Mouse (Mus musculus) forebrain, embryonic 10.5 days (tissue): Measurements from ENCODE around the gene Scgb1b10. TPM values are rescaled to one million over a fixed set of nuclear protein-coding genes. Genes with fewer than 3 reads are reported as not detected.
"Not testable (repeated sequence)": the region's sequence is repeated elsewhere in the genome, so short reads cannot be mapped to it uniquely, and the experiment has no call there.

ENCODE experiments used
- DNase-seq: peaks from one replicate; pipeline ENCODE4 v3.0.0-alpha.2; 2017; ENCODE audit warnings: low spot score; ENCODE audit errors: extremely low spot score
- H3K27ac ChIP-seq: fragments of 300-500 bp; sonication (generic); 2 replicates; pipeline ENCODE4 v1.5.1; 2016; ENCODE audit warnings: mild to moderate bottlenecking
- H3K27me3 ChIP-seq: fragments of 300-500 bp; sonication (generic); 2 replicates; pipeline ENCODE4 v1.6.1; 2016; ENCODE audit warnings: mild to moderate bottlenecking; ENCODE audit not compliant: poor library complexity, severe bottlenecking
- H3K36me3 ChIP-seq: fragments of 300-500 bp; sonication (generic); replicated peaks from 2 replicates; pipeline ENCODE4 v1.6.1; 2016; ENCODE audit warnings: mild to moderate bottlenecking, moderate library complexity
- H3K4me1 ChIP-seq: fragments of 300-500 bp; sonication (generic); 2 replicates; pipeline ENCODE4 v1.6.1; 2016
- H3K4me3 ChIP-seq: fragments of 300-500 bp; sonication (generic); 2 replicates; pipeline ENCODE4 v1.5.1; 2016; ENCODE audit warnings: mild to moderate bottlenecking, moderate library complexity
- H3K9me3 ChIP-seq: fragments of 300-500 bp; sonication (generic); 2 replicates; pipeline ENCODE4 v1.6.1; 2016; ENCODE audit warnings: mild to moderate bottlenecking, moderate library complexity
- polyA plus RNA-seq: library from polyadenylated mRNA; unstranded; fragments of >200 nt; fragmentation: Nextera tagmentation; extraction: Ambion mirVana; gene quantifications from 2 replicates; pipeline ENCODE4 v1.2.1, GENCODE M21; 2016

The Scgb1b10 gene
- polyA plus RNA-seq = not detected in 2 replicates

DNA sequence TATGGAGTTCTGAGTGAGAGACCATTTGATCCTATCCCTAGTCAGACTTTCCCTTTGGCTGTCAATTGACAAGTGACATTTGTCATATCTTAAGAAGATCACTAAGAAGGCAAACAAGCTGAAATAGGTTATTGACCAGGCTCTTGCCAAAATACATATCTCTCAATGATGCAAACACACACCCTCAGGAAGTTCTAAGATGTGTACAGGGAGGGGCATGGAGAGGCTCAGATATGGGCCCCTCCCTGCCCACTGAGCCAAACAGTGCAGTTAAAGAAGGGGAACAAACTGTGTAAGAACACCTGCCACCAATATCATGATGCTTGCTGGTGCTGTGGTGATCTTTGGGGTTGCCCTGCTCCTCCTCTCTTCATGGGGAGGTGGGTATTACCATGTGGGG, at the start of gene Scgb1b10:
Scgb1b10 (plus strand) TSS at position 301 of the 400 bp plus-strand sequence.
- H3K27me3 ChIP-seq, H3K9me3 ChIP-seq, H3K4me1 ChIP-seq, DNase-seq, H3K4me3 ChIP-seq, H3K27ac ChIP-seq, H3K36me3 ChIP-seq: not testable (repeated sequence)

Other genes starting within 250 kb of the Scgb1b10 start
- gene Scgb2b11, start 110.3 kb downstream of the Scgb1b10 start, polyA plus RNA-seq = not detected in 2 replicates
- gene Scgb1b11, start 122.0 kb downstream of the Scgb1b10 start, polyA plus RNA-seq = not detected in 2 replicates
- not detected in 2 replicates for gene Scgb2b12, start 226.4 kb downstream of the Scgb1b10 start, polyA plus RNA-seq
- not detected in 2 replicates for gene Scgb1b12, start 233.3 kb downstream of the Scgb1b10 start, polyA plus RNA-seq